Mouse (Mus musculus): ENCODE measurements around the gene Il3.

GRCm38 (mm10) chr11:54219903-54220740 is 47.0 kb downstream of the Il3 start:
- TF ChIP-seq CTCF (IDR thresholded peaks at IDR 0.05; ENCODE audit: low read depth) = no peak
- TF ChIP-seq EP300 (IDR thresholded peaks at IDR 0.05; ENCODE audit: low read depth) = no peak
